Mouse (Mus musculus) lung, postnatal 10 days (tissue): ENCODE data around the gene Vash2.

Source experiments
- DNase-seq: peaks from one replicate; pipeline ENCODE4 v3.0.0; 2021

Gene Vash2

DNA sequence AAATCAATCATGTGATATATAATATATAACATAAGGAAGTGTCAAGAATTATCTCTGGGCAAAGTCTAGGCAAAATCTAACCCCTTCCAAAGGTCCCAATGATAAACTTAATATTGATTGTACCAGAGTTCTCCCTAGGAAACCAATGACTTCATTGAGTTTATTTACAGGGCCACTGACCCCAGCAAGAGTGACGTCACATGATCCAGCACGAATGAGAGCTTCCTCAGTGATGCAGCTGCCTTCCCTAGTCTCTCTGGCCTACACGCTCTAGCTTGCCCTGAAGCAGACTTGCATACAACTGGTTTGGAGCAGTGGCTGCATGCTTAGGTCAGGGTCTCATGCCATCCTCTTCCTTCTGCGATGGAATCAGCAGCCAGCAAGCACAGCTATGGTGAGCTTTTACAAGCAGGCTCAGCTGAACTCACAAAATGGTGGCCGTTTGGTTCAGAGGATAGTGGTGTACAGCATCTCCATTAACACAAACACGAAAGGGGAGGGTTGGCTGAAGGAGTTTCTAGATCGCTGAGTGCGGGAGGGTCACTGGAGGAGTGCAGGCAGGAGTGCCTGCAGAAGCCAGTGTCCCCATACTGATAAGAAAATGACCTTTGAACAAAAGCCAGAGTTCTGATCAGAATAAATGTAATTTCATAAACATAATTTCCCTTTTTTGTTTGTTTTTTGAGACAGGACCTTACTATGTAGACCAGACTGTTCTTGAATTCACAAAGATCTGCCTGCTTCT, 59.2 kb downstream of the Vash2 start:
- DNase-seq, result no peak

DNA sequence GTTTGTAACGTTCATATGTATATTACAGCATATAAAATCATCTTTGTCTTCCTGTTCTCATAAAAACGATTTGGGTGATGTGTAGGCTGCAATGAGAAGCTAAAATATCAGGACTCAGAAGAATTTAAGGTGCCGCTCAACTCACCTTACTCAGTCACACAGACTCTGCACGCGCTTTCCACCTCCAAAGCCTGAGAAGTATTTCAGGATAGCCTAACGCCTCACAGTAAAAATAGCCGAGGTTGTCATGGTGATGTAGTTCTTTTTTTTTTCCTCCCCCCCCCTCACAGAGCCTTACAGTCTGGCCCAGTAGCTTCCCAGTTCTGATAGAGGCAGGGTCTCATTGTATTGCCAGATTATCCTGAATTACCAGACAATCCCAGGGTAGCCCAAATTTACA, 60.2 kb downstream of the Vash2 start:
- no peak for DNase-seq

DNA sequence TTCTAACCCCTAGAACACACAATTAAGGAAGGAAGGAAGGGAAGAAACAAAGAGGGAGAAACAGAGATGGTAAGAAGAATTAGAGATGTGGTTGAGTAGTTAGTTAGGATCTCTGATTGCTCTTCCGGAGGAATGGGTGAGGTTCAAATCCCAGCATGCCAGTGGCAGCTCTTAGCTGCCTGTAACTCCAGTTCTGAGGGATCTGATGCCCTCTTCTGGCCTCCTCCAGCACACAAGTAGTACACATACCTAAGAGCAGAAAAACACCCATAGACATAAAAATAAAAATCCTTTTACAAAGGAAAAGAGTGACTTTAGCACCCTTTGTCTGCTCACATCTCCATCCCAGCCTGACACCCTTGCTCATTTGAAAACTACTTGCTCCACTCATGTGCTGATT, 66.5 kb downstream of the Vash2 start:
- no peak for DNase-seq

DNA sequence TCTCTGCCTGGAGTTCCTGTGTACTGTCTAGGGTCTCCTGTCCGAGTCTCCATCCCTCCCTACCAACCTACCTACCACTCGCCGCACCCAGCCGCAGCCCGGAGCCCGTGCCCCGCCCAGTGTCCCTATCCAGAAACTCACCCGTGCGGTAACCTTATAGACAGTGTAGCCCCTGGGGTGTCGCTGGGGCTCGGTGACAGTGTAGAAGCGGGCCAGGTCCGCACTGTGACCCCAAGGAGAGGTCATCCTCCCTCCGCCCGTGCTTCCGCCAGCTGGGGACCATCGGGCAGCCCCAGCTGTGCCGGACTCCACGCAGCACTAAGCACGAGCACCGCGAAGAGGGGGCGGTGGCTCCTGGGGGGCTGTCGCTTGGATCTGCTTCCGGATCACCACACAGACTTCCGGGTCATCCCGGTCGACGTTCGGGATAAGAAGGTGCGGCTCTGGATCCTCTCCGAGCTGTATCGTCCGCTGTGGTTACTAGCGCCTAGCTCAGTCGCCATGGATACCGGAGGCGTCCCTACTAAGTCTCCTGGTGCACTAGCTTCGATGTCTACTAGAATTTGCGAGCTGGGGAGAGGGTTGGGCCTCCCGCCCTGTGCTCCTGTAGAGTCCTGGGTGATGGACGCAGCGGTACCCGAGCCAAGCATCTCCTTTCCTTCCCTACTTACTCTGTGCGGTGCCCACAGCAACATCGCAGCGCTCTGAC, 67.5 kb downstream of the Vash2 start, which contains the start of gene Rps6kc1:
Gene Rps6kc1, minus strand, starts transcription at position 356 of the 709 bp plus-strand sequence.
- peak; percentile 89 for DNase-seq

DNA sequence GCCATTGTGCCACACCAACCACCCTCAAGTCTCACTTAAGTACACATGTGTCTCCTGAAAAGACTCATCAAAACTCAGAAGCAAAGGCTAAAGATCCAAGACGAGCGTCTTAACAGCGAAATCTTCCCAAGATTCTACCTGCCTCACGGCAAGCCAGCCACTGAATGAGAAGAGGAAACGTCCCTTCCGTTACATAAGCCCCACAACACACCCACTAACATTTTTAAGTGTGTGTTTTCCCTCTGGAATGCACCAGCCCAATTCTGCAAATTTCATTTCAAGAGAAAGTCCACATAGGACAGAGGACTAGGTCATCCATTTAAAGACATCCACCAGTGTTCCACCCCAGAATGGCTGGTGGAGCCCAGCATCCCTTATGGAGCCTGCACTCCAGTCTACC, 68.3 kb downstream of the Vash2 start:
- DNase-seq, result no peak

DNA sequence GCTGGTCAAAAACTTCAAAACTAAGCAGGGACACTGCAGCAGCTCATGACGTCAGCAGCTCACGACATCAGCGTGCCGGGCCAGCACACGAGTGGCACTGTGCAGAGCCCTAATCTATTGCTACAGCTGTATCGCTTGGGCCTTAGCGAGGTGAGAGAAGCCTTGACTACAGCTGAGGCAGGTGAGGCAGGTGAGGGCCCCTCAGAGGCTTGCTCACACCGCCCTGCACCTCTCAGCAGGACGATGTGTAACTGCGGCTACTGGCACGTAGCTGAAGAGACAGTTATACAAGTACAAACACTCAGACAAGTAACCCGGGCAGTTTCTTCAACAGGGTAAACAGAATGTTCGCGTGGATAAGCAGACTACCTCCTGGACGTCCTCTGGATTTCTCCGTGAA, 74.4 kb downstream of the Vash2 start:
- no peak for DNase-seq

DNA sequence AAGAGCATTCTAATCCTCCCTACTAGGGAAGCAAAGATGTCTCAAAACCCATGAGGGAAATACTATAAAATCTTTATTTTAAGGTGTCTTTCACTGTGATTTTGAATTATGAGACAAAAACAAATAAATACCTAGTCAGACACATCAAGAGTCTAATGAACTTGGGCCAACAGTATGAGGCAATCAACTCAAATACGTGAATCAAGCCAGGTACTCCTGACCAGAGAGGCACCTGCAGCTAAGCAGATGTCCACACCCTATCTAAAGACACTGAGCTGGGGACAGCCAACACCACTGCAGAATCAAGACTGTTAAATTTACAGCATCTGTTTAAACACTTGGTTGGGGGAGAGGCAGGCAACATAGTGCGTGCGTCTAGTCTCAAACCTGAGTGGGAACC, 75.0 kb downstream of the Vash2 start:
- DNase-seq, result no peak

DNA sequence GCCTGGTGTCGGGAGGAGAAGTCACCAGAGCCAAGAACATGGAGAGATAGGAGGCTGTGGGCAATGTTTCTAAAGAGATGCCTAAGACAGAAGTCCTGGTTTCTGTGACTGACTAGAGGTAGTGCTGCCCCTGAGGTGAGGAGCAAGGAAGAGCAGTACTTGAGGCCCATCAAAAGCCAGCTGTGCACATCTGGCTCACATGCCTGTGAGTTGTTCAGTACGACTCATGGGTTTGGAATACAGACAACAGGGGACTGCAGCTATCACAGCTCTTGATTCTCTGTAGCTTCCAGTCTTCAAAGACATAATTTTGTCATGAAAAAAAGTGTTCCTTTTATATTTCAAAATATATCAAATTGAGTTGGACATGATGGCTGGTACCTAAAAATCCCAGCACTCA, 78.0 kb downstream of the Vash2 start:
- no peak for DNase-seq

DNA sequence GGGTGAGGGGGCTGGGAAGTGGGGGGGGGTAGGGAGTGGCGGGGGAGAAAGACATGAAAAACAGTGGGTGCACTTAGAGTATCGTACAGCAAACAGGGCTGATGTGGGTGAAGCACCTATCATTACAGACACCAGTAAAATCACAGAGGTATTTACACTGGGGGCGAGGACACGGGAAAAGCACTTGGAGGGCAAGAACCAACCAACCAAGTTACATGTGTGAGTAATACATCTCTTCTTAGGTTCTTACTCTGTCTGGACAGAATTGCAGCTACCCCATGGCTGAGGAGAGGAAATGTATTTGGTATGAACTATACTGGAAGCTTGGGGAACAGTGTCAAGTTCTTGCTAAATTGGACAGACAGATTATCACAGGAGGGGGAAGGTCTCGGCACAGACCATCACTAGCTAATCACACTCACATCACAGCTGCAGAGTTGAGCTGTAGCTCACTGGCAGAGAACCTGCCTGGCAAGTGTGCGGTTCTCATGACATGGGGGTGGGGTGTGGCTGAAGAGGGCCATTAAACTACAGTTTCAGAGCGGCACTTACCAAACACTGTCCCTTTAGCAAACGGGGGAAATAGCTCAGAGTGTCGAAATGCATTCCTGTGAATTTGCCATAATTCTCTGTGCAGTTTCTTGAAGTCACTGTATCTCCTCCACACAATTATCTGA, 80.1 kb downstream of the Vash2 start:
- DNase-seq, result peak; percentile 85

DNA sequence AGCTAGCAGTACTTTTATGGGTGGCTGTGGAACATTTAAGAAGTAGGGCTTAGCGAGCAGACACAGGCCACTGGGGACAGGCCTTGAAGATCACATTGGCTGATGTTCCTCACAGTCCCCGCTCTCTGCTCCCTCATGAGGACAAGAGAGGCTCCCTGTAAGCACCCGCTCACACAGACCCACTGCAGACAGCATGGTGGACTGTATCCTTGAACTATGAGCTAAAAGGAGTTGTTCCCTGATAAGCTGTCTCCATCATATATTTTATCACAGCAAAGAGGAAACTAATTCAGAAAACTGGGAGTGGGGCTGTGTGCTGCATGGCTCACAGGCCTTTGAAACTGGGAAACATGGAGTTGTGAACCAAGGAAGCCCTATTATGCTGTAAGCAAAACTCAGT, 80.9 kb downstream of the Vash2 start:
- no peak for DNase-seq
